Mouse (Mus musculus): ENCODE results near the gene Ttc13. TPM values are rescaled to one million over a fixed set of nuclear protein-coding genes. Genes with fewer than 3 reads are reported as not detected.

Gene Ttc13
- polyA plus RNA-seq, 1 experiment from 2014 or later: 49.7 TPM

DNA sequence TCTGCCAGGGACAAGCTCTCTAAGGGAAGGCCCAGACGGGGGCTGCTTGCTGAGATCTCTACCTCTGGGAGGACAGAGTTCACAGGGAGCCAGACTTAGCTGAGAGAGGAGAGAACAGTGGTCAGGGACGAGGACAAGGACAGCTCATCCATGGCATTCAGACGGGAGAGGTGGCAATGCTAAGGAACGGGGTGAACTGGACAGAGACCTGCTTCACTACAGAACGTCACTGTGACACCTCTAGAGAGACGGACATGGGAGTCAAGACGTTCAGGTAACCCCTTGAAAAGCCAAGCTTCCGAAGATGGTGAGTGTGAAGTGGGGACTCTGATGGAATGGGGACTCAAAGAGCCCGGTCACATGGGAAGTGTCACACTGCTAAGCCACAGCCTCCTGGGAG lies 95.5 kb downstream of the Ttc13 start:
- no peak for ATAC-seq (ENCODE audit: borderline replicate concordance, extremely low read depth, low FRiP score, low TSS enrichment)
- Histone ChIP-seq H3K4me1 (peaks cover 9% of the 10 kb centered on the region), H3K27me3 (no peaks in the 10 kb centered on the region), H3K9me3 (no peaks in the 10 kb centered on the region; the same call in 1 of the 2 replicates), H3K4me2 (no peak overlapping the region), H3K36me3 (no peaks in the 10 kb centered on the region), H3K9ac (no peak overlapping the region), H3K4me3 (no peak overlapping the region), H3K27ac (no peak overlapping the region)
- WGBS: 84% methylated on average over 9 of the region's 9 CpGs

Other genes starting within 250 kb of the Ttc13 start
- 36.6 and 37.2 TPM in 2 replicates for gene Cog2, start 201.2 kb downstream of the Ttc13 start, polyA plus RNA-seq (2015; fragmentation: Nextera tagmentation; extraction: Ambion mirVana)
- gene Agt, start 152.3 kb downstream of the Ttc13 start, polyA plus RNA-seq (2015; fragmentation: Nextera tagmentation; extraction: Ambion mirVana): 6.9 and 7.9 TPM in 2 replicates
- gene Capn9, start 145.9 kb downstream of the Ttc13 start, polyA plus RNA-seq (2015; fragmentation: Nextera tagmentation; extraction: Ambion mirVana): 0.29 and 0.50 TPM in 2 replicates
- 29.9 and 30.1 TPM in 2 replicates for gene 2310022B05Rik, start 58.6 kb downstream of the Ttc13 start, polyA plus RNA-seq (2015; fragmentation: Nextera tagmentation; extraction: Ambion mirVana)
- 21.8 and 23.8 TPM in 2 replicates for gene Arv1, start 156 bp upstream of the Ttc13 start, polyA plus RNA-seq (2015; fragmentation: Nextera tagmentation; extraction: Ambion mirVana)
- 11.3 and 14.4 TPM in 2 replicates for gene Fam89a, start 29.8 kb upstream of the Ttc13 start, polyA plus RNA-seq (2015; fragmentation: Nextera tagmentation; extraction: Ambion mirVana)
- 0.66 and 0.67 TPM in 2 replicates for gene Trim67, start 71.1 kb upstream of the Ttc13 start, polyA plus RNA-seq (2015; fragmentation: Nextera tagmentation; extraction: Ambion mirVana)
- gene Gnpat, start 141.1 kb upstream of the Ttc13 start, polyA plus RNA-seq (2015; fragmentation: Nextera tagmentation; extraction: Ambion mirVana): 93.6 and 99.0 TPM in 2 replicates
- 42.0 and 43.9 TPM in 2 replicates for gene 2810004N23Rik, start 141.1 kb upstream of the Ttc13 start, polyA plus RNA-seq (2015; fragmentation: Nextera tagmentation; extraction: Ambion mirVana)
- gene Exoc8, start 175.7 kb upstream of the Ttc13 start, polyA plus RNA-seq (2015; fragmentation: Nextera tagmentation; extraction: Ambion mirVana): 8.8 and 9.7 TPM in 2 replicates
- 10.3 and 10.5 TPM in 2 replicates for gene Sprtn, start 175.9 kb upstream of the Ttc13 start, polyA plus RNA-seq (2015; fragmentation: Nextera tagmentation; extraction: Ambion mirVana)
- gene Egln1, start 227.3 kb upstream of the Ttc13 start, polyA plus RNA-seq (2015; fragmentation: Nextera tagmentation; extraction: Ambion mirVana): 12.0 and 13.3 TPM in 2 replicates

All from lung, embryonic 15.5 days (tissue).